Mouse (Mus musculus) hindbrain, embryonic 12.5 days (tissue): ENCODE results near the gene Pygm. TPM values are rescaled to one million over a fixed set of nuclear protein-coding genes. Genes with fewer than 3 reads are reported as not detected.

Experiments used
- ATAC-seq: fragments of 200-750 bp; cut with Nextera tagmentation; 2 replicates; pipeline ENCODE4 v1.8.0; 2017; ENCODE audit warnings: moderate TSS enrichment; ENCODE audit not compliant: low FRiP score
- H3K27ac ChIP-seq: fragments of 300-500 bp; sonication (generic); 2 replicates; pipeline ENCODE4 v1.5.1; 2016; ENCODE audit warnings: mild to moderate bottlenecking
- H3K27me3 ChIP-seq: fragments of 300-500 bp; sonication (generic); 2 replicates; pipeline ENCODE4 v1.6.1; 2016; ENCODE audit warnings: mild to moderate bottlenecking
- H3K36me3 ChIP-seq: fragments of 300-500 bp; sonication (generic); 2 replicates; pipeline ENCODE4 v1.6.1; 2016; ENCODE audit warnings: mild to moderate bottlenecking
- H3K4me1 ChIP-seq: fragments of 300-500 bp; sonication (generic); 2 replicates; pipeline ENCODE4 v1.6.1; 2016
- H3K4me2 ChIP-seq: fragments of 300-500 bp; sonication (generic); replicated peaks from 2 replicates; pipeline ENCODE4 v1.6.1; 2016; ENCODE audit warnings: mild to moderate bottlenecking
- H3K4me3 ChIP-seq: fragments of 300-500 bp; sonication (generic); 2 replicates; pipeline ENCODE4 v1.5.1; 2016; ENCODE audit warnings: mild to moderate bottlenecking
- H3K9ac ChIP-seq: fragments of 300-500 bp; sonication (generic); 2 replicates; pipeline ENCODE4 v1.6.1; 2016; ENCODE audit warnings: mild to moderate bottlenecking, moderate library complexity
- H3K9me3 ChIP-seq: fragments of 300-500 bp; sonication (generic); replicated peaks from 2 replicates; pipeline ENCODE4 v1.6.1; 2016; ENCODE audit warnings: mild to moderate bottlenecking
- WGBS: fragments of 180-500 bp; shearing (Covaris S2); methylation state at CpG from one replicate; pipeline ENCODE4 v1.1.7; 2016; 5-methylcytosine and 5-hydroxymethylcytosine counted together
- polyA plus RNA-seq: library from polyadenylated mRNA; unstranded; fragments of >200 nt; fragmentation: Nextera tagmentation; extraction: Ambion mirVana; gene quantifications from 2 replicates; pipeline ENCODE4 v1.2.1, GENCODE M21; 2016

The Pygm gene
- polyA plus RNA-seq, 1 experiment from 2014 or later: 1.8 TPM

DNA sequence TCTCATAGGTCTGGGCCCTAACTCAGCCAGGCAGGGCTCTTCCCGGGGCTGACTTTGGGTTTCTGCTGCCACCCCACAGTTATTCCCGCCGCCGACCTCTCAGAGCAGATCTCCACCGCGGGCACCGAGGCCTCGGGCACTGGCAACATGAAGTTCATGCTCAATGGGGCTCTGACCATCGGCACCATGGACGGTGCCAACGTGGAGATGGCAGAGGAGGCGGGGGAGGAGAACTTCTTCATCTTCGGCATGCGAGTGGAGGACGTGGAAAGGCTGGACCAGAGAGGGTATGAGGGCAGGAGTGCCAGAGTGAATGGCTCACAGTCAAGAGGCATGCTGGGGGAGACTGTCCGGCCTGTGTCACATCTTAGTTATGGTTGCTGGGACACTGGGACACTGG, 9.4 kb downstream of the Pygm start:
- H3K4me1 ChIP-seq: peaks cover 15% of the 10 kb centered on the region
- no peaks in the 10 kb centered on the region for H3K36me3 ChIP-seq
- no peak overlapping the region for H3K4me2 ChIP-seq
- H3K27ac ChIP-seq: no peak overlapping the region
- whole genome bisulfite sequencing: 90% methylated on average over 16 of the region's 16 CpGs
- peaks cover 20% of the 10 kb centered on the region for H3K27me3 ChIP-seq
- no peak overlapping the region for H3K4me3 ChIP-seq
- no peak for ATAC-seq
- H3K9ac ChIP-seq: no peak overlapping the region
- H3K9me3 ChIP-seq: no peaks in the 10 kb centered on the region

GRCm38 (mm10) chr19:6396237-6396636, 12.0 kb downstream of the Pygm start:
- H3K36me3 ChIP-seq: no peaks in the 10 kb centered on the region
- peaks cover 27% of the 10 kb centered on the region for H3K27me3 ChIP-seq
- WGBS: 88% methylated on average over 5 of the region's 5 CpGs
- peaks cover 28% of the 10 kb centered on the region for H3K4me1 ChIP-seq
- H3K4me3 ChIP-seq: no peak overlapping the region
- no peak for ATAC-seq
- no peak overlapping the region for H3K4me2 ChIP-seq
- H3K27ac ChIP-seq: no peak overlapping the region
- H3K9ac ChIP-seq: no peak overlapping the region
- H3K9me3 ChIP-seq: no peaks in the 10 kb centered on the region

DNA sequence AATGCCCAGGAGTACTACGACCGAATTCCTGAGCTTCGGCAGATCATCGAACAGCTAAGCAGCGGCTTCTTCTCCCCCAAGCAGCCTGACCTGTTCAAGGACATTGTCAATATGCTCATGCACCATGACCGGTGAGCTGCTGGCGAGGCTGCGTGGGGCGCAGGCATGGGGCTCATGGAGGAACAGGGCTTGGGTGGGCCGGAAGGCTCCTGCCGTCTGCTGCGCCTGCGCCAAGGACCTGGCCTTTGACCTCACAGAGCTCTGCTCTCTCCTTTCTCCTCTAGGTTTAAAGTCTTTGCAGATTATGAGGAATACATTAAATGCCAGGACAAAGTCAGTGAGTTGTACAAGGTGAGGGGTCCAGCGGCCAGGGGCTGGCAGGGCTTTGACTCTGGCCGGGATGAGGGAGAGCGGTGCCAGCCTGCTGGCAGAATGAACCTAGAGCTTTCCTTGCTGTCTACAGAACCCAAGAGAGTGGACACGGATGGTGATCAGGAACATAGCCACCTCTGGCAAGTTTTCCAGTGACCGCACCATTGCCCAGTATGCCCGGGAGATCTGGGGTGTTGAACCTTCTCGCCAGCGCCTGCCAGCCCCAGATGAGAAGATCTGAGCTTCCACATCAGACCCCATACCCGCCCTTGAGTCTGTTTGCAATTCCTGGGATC, 13.5 kb downstream of the Pygm start:
- no peak overlapping the region for H3K27ac ChIP-seq
- WGBS: 83% methylated on average over 22 of the region's 22 CpGs
- no peak overlapping the region for H3K4me3 ChIP-seq
- ATAC-seq: no peak
- no peak overlapping the region for H3K9ac ChIP-seq
- peaks cover 35% of the 10 kb centered on the region for H3K4me1 ChIP-seq
- peaks cover 41% of the 10 kb centered on the region for H3K27me3 ChIP-seq
- H3K4me2 ChIP-seq: no peak overlapping the region
- H3K9me3 ChIP-seq: no peaks in the 10 kb centered on the region
- no peaks in the 10 kb centered on the region for H3K36me3 ChIP-seq

GRCm38 (mm10) chr19:6398447-6399284, 14.5 kb downstream of the Pygm start:
- H3K27me3 ChIP-seq: peaks cover 47% of the 10 kb centered on the region

DNA sequence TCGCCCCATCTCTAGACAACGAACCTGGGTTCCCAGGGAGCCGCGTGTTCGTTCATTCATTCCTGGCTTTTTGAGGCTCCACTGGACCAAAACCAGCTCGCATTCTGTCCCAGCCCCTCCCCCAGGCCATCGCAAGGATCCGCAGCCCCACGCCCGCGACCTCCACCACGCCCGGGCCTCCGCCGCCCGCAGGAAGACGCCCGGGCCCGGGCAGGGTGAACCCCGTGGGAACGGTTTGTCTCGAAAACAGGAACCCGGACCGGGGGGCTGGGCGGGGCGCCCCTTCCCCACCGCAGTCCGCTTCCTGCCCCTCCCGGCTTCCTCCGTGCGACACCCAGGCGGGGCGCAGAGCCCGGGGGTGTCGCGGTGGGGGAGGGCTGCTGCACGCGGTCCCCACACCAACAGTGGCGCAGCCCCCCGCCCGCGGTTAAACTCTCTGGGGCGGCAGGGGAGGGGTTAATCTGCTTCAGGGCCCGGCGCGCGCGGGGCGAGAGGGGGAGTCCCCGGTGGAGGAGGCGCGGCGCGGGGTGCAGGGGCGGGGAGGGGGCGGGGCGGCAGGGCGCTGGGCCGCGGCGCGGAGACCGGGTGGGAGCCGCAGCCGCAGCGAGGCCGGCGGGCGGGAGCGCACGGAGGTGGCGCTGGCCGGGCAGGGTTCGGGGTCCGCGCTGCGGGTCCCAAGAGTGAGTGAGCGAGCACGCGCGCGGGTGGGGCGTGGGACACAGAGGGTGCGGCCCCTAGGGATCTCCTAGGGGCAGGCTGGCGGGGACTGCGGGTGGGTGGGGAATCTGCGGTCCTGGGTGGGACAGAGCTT, 15.3 kb downstream of the Pygm start, which contains the start of gene Rasgrp2:
Gene Rasgrp2, plus strand, starts transcription at position 56 of the 811 bp plus-strand sequence.
- Histone ChIP-seq H3K36me3 (no peaks in the 10 kb centered on the region), H3K4me2 (peak within 1 kb of the TSS; percentile 100), H3K9me3 (no peaks in the 10 kb centered on the region), H3K4me3 (peak within 1 kb of the TSS; percentile 64), H3K9ac (peak within 1 kb of the TSS; percentile 70), H3K4me1 (peaks cover 44% of the 10 kb centered on the region), H3K27me3 (peaks cover 49% of the 10 kb centered on the region), H3K27ac (peak within 1 kb of the TSS; percentile 72; the same call in 1 of the 2 replicates)
- peak; percentile 29; the same call in 1 of the 2 replicates for ATAC-seq
- WGBS: under 1% methylated on average over 83 of the region's 87 CpGs

More at GRCm38 (mm10) chr19:6398447-6399284, 14.5 kb downstream of the Pygm start:
- Histone ChIP-seq H3K27ac (peak overlapping the region; percentile 72; the same call in 1 of the 2 replicates), H3K4me2 (peak overlapping the region; percentile 100), H3K4me3 (peak overlapping the region; percentile 64), H3K9ac (peak overlapping the region; percentile 70), H3K9me3 (no peaks in the 10 kb centered on the region), H3K36me3 (no peaks in the 10 kb centered on the region), H3K4me1 (peaks cover 43% of the 10 kb centered on the region)
- ATAC-seq: peak; percentile 33
- WGBS: 0% methylated on average over 39 of the region's 39 CpGs

- 2% methylated on average over 29 of the region's 29 CpGs for WGBS
- Histone ChIP-seq H3K4me2 (peak overlapping the region; percentile 100), H3K9ac (peak overlapping the region; percentile 70), H3K27me3 (peaks cover 53% of the 10 kb centered on the region), H3K36me3 (no peaks in the 10 kb centered on the region), H3K27ac (0 out of 2 replicates have a peak overlapping the region, but pooled peaks have one; percentile 72), H3K9me3 (no peaks in the 10 kb centered on the region), H3K4me3 (peak overlapping the region; percentile 64), H3K4me1 (peaks cover 44% of the 10 kb centered on the region)
- ATAC-seq: no peak
Measured at GRCm38 (mm10) chr19:6400096-6401086, 16.2 kb downstream of the Pygm start.

DNA sequence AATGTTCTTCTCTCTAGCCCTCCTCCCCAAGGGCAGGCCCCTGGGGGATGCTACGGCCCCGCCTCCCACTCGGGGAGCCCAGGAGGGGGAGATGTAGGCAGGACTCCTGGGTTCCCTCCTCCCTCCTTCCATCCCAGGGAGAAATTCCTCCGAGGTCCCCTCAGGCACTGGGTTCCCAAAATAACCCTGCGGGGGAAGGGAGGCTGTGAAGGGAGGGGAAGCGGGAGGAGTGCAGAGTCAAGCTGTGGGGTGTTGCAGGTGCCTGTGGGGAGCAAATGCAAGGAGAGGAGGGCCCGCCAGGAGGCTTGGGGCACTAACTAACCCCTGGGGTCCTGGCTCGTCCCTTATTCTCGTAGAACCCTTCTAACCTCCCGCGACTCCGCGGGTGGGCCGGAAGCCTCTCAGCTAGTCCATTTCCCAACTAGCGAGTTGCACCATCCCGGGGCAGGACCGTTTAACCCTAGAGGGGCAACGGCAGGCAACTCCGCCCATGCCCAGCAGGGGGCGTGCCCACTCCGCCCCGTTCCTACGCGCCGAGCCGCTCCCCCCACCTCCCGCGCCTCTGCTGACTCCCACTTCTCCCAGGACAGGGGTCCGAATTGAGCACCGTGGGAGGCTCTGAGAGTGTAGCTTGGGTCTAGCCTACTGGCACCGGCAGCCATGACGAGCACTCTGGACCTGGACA, 17.1 kb downstream of the Pygm start:
- peak; percentile 11 for ATAC-seq

DNA sequence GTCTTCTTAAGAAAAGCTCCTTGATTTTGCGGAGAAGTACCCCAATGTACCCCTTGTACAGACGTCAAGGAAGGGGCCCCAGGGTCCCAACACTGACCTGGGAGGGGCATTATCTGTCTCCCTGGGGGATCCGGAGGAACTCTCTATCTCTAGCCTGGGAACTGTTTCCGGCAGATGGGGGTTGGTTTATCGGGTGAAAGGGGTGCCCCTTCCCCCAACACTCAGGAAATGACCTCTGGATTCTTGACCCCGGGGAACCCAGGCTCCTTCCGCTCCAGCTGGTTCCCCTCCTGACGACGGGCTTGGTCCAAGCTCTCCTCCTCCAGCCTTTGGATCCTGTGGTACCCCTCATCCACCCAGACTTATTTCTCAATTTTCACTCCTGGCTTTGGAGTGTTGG, 17.8 kb downstream of the Pygm start:
- Histone ChIP-seq H3K4me3 (peak overlapping the region; percentile 23; the same call in 1 of the 2 replicates), H3K27ac (no peak overlapping the region), H3K4me2 (peak overlapping the region; percentile 100), H3K9me3 (no peaks in the 10 kb centered on the region), H3K36me3 (no peaks in the 10 kb centered on the region), H3K9ac (0 out of 2 replicates have a peak overlapping the region, but pooled peaks have one; percentile 32), H3K4me1 (peaks cover 44% of the 10 kb centered on the region), H3K27me3 (peaks cover 53% of the 10 kb centered on the region)
- WGBS: 13% methylated on average over 9 of the region's 9 CpGs
- no peak for ATAC-seq

More for the DNA sequence above, 17.1 kb downstream of the Pygm start:
- Histone ChIP-seq H3K27ac (no peak overlapping the region), H3K4me3 (peak overlapping the region; percentile 23), H3K4me1 (peaks cover 44% of the 10 kb centered on the region), H3K4me2 (peak overlapping the region; percentile 100), H3K9me3 (no peaks in the 10 kb centered on the region), H3K36me3 (no peaks in the 10 kb centered on the region), H3K27me3 (peaks cover 53% of the 10 kb centered on the region), H3K9ac (peak overlapping the region; percentile 32)
- WGBS: under 1% methylated on average over 32 of the region's 32 CpGs

GRCm38 (mm10) chr19:6403869-6404268, 19.7 kb downstream of the Pygm start:
- Histone ChIP-seq H3K27ac (no peak overlapping the region), H3K9ac (0 out of 2 replicates have a peak overlapping the region, but pooled peaks have one; percentile 18), H3K36me3 (no peaks in the 10 kb centered on the region), H3K4me3 (no peak overlapping the region), H3K9me3 (no peaks in the 10 kb centered on the region), H3K4me1 (peaks cover 34% of the 10 kb centered on the region), H3K27me3 (peaks cover 41% of the 10 kb centered on the region), H3K4me2 (no peak overlapping the region)
- no peak for ATAC-seq
- 71% methylated on average over 10 of the region's 10 CpGs for WGBS

GRCm38 (mm10) chr19:6405433-6405832, 21.2 kb downstream of the Pygm start:
- Histone ChIP-seq H3K4me3 (no peak overlapping the region), H3K4me2 (no peak overlapping the region), H3K9ac (no peak overlapping the region), H3K27ac (no peak overlapping the region), H3K4me1 (peaks cover 24% of the 10 kb centered on the region), H3K36me3 (no peaks in the 10 kb centered on the region), H3K9me3 (no peaks in the 10 kb centered on the region), H3K27me3 (peaks cover 34% of the 10 kb centered on the region)
- 62% methylated on average over 10 of the region's 10 CpGs for WGBS
- no peak for ATAC-seq
